Mouse (Mus musculus) liver, embryonic 14.5 days (tissue): ENCODE results near the gene Mecr. TPM values are rescaled to one million over a fixed set of nuclear protein-coding genes. Genes with fewer than 3 reads are reported as not detected.
A peak's percentile ranks its signal among the peaks of the same experiment; 100 is the strongest.

Experiments
- ATAC-seq: fragments of 200-750 bp; cut with Nextera tagmentation; 2 replicates; pipeline ENCODE4 v1.8.0; 2017; ENCODE audit warnings: moderate number of reproducible peaks, mild to moderate bottlenecking, moderate library complexity; ENCODE audit not compliant: insufficient read depth
- DNase-seq, 3 experiments: peaks; one replicate each; pipeline ENCODE4 v3.0.0-alpha.2; 2012 to 2013; ENCODE audit warnings: low read depth in 3 of 3, low spot score in 3 of 3
- H3K27ac ChIP-seq: fragments of 300-500 bp; sonication (generic); 2 replicates; pipeline ENCODE4 v1.5.1; 2014; ENCODE audit warnings: moderate library complexity, mild to moderate bottlenecking, control low read depth, inconsistent platforms
- H3K27me3 ChIP-seq: fragments of 300-500 bp; sonication (generic); 2 replicates; pipeline ENCODE4 v1.6.1; 2014; ENCODE audit warnings: mild to moderate bottlenecking, low read length, moderate library complexity; ENCODE audit not compliant: control insufficient read depth, insufficient read depth
- H3K36me3 ChIP-seq: fragments of 300-500 bp; sonication (generic); replicated peaks from 2 replicates; pipeline ENCODE4 v1.6.1; 2014; ENCODE audit warnings: low read depth; ENCODE audit not compliant: control insufficient read depth, insufficient read depth
- H3K4me1 ChIP-seq, 2 experiments: fragments of 200-500 bp in 1 of 2; fragments of 300-500 bp in 1 of 2; sonication (generic) in 1 of 2; replicated peaks; 2 replicates each; pipeline ENCODE4 v1.6.1; 2012 to 2014; ENCODE audit warnings: antibody characterized with exemption in 1 of 2, inconsistent platforms in 1 of 2, low read length in 1 of 2; ENCODE audit not compliant: control insufficient read depth in 2 of 2, insufficient read depth in 2 of 2
- H3K4me2 ChIP-seq: fragments of 300-500 bp; sonication (generic); 2 replicates; pipeline ENCODE4 v1.6.1; 2014; ENCODE audit warnings: low read depth, mild to moderate bottlenecking, control low read depth, moderate library complexity
- H3K4me3 ChIP-seq, 2 experiments: fragments of 200-500 bp in 1 of 2; fragments of 300-500 bp in 1 of 2; sonication (generic) in 1 of 2; 2 replicates each; pipeline ENCODE4 v1.5.1; 2012 to 2014; ENCODE audit warnings: low read depth in 2 of 2, low read length in 2 of 2, mild to moderate bottlenecking in 2 of 2, control low read depth in 1 of 2, inconsistent platforms in 1 of 2, moderate library complexity in 1 of 2; ENCODE audit not compliant: insufficient read depth in 1 of 2
- H3K9ac ChIP-seq: fragments of 300-500 bp; sonication (generic); replicated peaks from 2 replicates; pipeline ENCODE4 v1.6.1; 2014; ENCODE audit warnings: mild to moderate bottlenecking, control low read depth, moderate library complexity
- H3K9me3 ChIP-seq: fragments of 300-500 bp; sonication (generic); 2 replicates; pipeline ENCODE4 v1.6.1; 2016; ENCODE audit warnings: low read length, mixed read lengths; ENCODE audit not compliant: control insufficient read depth
- CTCF ChIP-seq: IDR thresholded peaks from 2 replicates; pipeline ENCODE4 v1.5.1; 2016; ENCODE audit warnings: antibody characterized with exemption, low read depth, control low read depth
- EP300 ChIP-seq: IDR thresholded peaks from 2 replicates; pipeline ENCODE4 v1.6.1; 2016; ENCODE audit warnings: antibody characterized with exemption, low read depth
- WGBS: fragments of 180-500 bp; shearing (Covaris S2); extraction: QIAGEN DNeasy Blood & Tissue Kit; methylation state at CpG from one replicate; pipeline ENCODE4 v1.1.7; 2014; ENCODE audit not compliant: insufficient replicate concordance; 5-methylcytosine and 5-hydroxymethylcytosine counted together
- polyA plus RNA-seq, 2 experiments: library from polyadenylated mRNA; depleted of rRNA in 1 of 2; stranded (reverse) in 1 of 2; unstranded in 1 of 2; fragments of >200 nt; fragmentation: Nextera tagmentation in 1 of 2; extraction: Ambion mirVana in 1 of 2; gene quantifications; 2 replicates each; pipeline versions ENCODE4 v1.2.1 to v1.2.3; 2012 to 2014

The Mecr gene
- polyA plus RNA-seq, 2 experiments = 23.8 to 31.6 TPM

- DNase-seq (no peak), ATAC-seq (no peak)
- Histone ChIP-seq H3K4me1 (peaks cover 8 to 38% of the 10 kb centered on the region in 2 experiments), H3K27ac (no peak overlapping the region), H3K36me3 (no peaks in the 10 kb centered on the region), H3K9me3 (no peaks in the 10 kb centered on the region), H3K9ac (no peak overlapping the region), H3K27me3 (no peaks in the 10 kb centered on the region), H3K4me2 (no peak overlapping the region), H3K4me3 (no peak overlapping the region)
- WGBS = 58% methylated on average over 3 of the region's 3 CpGs
- no peak for TF ChIP-seq CTCF
- TF ChIP-seq EP300 = no peak
These were observed 18.3 kb upstream of the Mecr start for GRCm38 (mm10) chr4:131824939-131825338.

- H3K27ac ChIP-seq = no peak overlapping the region
- WGBS = 13% methylated on average over 8 of the region's 8 CpGs
These were observed 17.4 kb upstream of the Mecr start for GRCm38 (mm10) chr4:131825830-131826229.

GRCm38 (mm10) chr4:131826905-131827304 is 16.4 kb upstream of the Mecr start:
- H3K4me3 ChIP-seq = no peak overlapping the region
- no peak for ATAC-seq
- H3K27me3 ChIP-seq = no peaks in the 10 kb centered on the region
- no peak overlapping the region for H3K27ac ChIP-seq
- H3K36me3 ChIP-seq = no peaks in the 10 kb centered on the region
- peaks cover 12 to 46% of the 10 kb centered on the region in 2 experiments for H3K4me1 ChIP-seq
- TF ChIP-seq EP300 (no peak), CTCF (no peak)
- H3K9ac ChIP-seq = no peak overlapping the region
- 16% methylated on average over 6 of the region's 6 CpGs for WGBS
- H3K4me2 ChIP-seq = no peak overlapping the region
- DNase-seq = no peak
- H3K9me3 ChIP-seq = no peaks in the 10 kb centered on the region

More at GRCm38 (mm10) chr4:131825830-131826229, 17.4 kb upstream of the Mecr start:
- Histone ChIP-seq H3K4me3 (no peak overlapping the region), H3K9me3 (no peaks in the 10 kb centered on the region), H3K36me3 (no peaks in the 10 kb centered on the region), H3K4me1 (peaks cover 12 to 45% of the 10 kb centered on the region in 2 experiments), H3K27me3 (no peaks in the 10 kb centered on the region), H3K9ac (no peak overlapping the region), H3K4me2 (no peak overlapping the region)
- peak; percentile 93 for TF ChIP-seq CTCF
- no peak for TF ChIP-seq EP300
- no peak for DNase-seq
- 0 out of 2 replicates have a peak, but pooled peaks have one; percentile 16 for ATAC-seq

- Histone ChIP-seq H3K27me3 (no peaks in the 10 kb centered on the region), H3K36me3 (no peaks in the 10 kb centered on the region), H3K27ac (peak overlapping the region; percentile 76), H3K4me2 (peak overlapping the region; percentile 50), H3K9me3 (no peaks in the 10 kb centered on the region), H3K4me3 (no peak overlapping the region; a peak in 1 of 4 replicates), H3K4me1 (peaks cover 20 to 54% of the 10 kb centered on the region in 2 experiments), H3K9ac (no peak overlapping the region)
- WGBS = 15% methylated on average over 8 of the region's 8 CpGs
- peak; percentile 82 for TF ChIP-seq EP300
- no peak for TF ChIP-seq CTCF
- ATAC-seq (peak; percentile 90), DNase-seq (peak in 2 of 3 experiments; percentile 62)
These were observed 14.1 kb upstream of the Mecr start for GRCm38 (mm10) chr4:131829123-131829522.

GRCm38 (mm10) chr4:131831546-131832045 is 11.7 kb upstream of the Mecr start:
- Histone ChIP-seq H3K27ac (no peak overlapping the region), H3K4me2 (no peak overlapping the region), H3K27me3 (peaks cover 22% of the 10 kb centered on the region), H3K9ac (no peak overlapping the region), H3K4me1 (peaks cover 20 to 52% of the 10 kb centered on the region in 2 experiments), H3K9me3 (no peaks in the 10 kb centered on the region), H3K4me3 (no peak overlapping the region), H3K36me3 (no peaks in the 10 kb centered on the region)
- TF ChIP-seq CTCF (no peak), EP300 (no peak)
- ATAC-seq (no peak), DNase-seq (no peak)
- WGBS = 67% methylated on average over 5 of the region's 5 CpGs
